Mouse (Mus musculus) heart, postnatal 14 days (tissue): ENCODE results near the gene Aldh3b3. TPM values are rescaled to one million over a fixed set of nuclear protein-coding genes. Genes with fewer than 3 reads are reported as not detected.
A peak's percentile ranks its signal among the peaks of the same experiment; 100 is the strongest.

ENCODE experiments used
- DNase-seq, 2 experiments: peaks; one replicate each; pipeline ENCODE4 v3.0.0; 2021 to 2022
- intact Hi-C: fragments of 180-260 bp; cut with DNase I; formaldehyde crosslinking; loops from one replicate; pipeline ENCODE4 v1.15.1; 2025
- total RNA-seq, 2 experiments: library from RNA; stranded (reverse); gene quantifications; 2 replicates each; pipeline ENCODE4 v1.2.3; 2021

Gene Aldh3b3
- total RNA-seq, 2 experiments from 2014 or later = 0.12 to 0.31 TPM

- intact Hi-C loops = no loop called here
These were observed 38.8 kb downstream of the Aldh3b3 start for GRCm38 (mm10) chr19:3997231-3997630.

GRCm38 (mm10) chr19:3998335-3998734 lies 39.9 kb downstream of the Aldh3b3 start:
- no peak for DNase-seq
- intact Hi-C loops = no loop called here

More at GRCm38 (mm10) chr19:3997231-3997630, 38.8 kb downstream of the Aldh3b3 start:
- no peak for DNase-seq

GRCm38 (mm10) chr19:3999121-3999730 lies 40.8 kb downstream of the Aldh3b3 start:
- no peak for DNase-seq
- intact Hi-C loops = no loop called here

- DNase-seq = peak; percentile 92 to 95
- intact Hi-C loops = no loop called here
These were observed 41.9 kb downstream of the Aldh3b3 start, which contains the start of the genes Nudt8 and Gm49405 for GRCm38 (mm10) chr19:4000119-4000900. TSS of gene Nudt8 (plus strand) at chr19:4000580. TSS of gene Gm49405 (plus strand) at chr19:4000626.

- intact Hi-C loops = no loop called here
- DNase-seq = no peak
These were observed 42.6 kb downstream of the Aldh3b3 start for GRCm38 (mm10) chr19:4000949-4001525.

- intact Hi-C loops = no loop called here
- DNase-seq = no peak
These were observed 43.3 kb downstream of the Aldh3b3 start for GRCm38 (mm10) chr19:4001752-4002151.

- intact Hi-C loops = no loop called here
- DNase-seq = no peak
These were observed 44.7 kb downstream of the Aldh3b3 start, which contains the start of gene Doc2g for GRCm38 (mm10) chr19:4003112-4003511. TSS of gene Doc2g (plus strand) at chr19:4003313.

GRCm38 (mm10) chr19:4003641-4004040 lies 45.2 kb downstream of the Aldh3b3 start:
- intact Hi-C loops = no loop called here
- DNase-seq = no peak

- intact Hi-C loops = no loop called here
These were observed 45.9 kb downstream of the Aldh3b3 start for GRCm38 (mm10) chr19:4004331-4004730.

GRCm38 (mm10) chr19:4005091-4005490 lies 46.6 kb downstream of the Aldh3b3 start:
- no peak for DNase-seq
- intact Hi-C loops = no loop called here

More at GRCm38 (mm10) chr19:4004331-4004730, 45.9 kb downstream of the Aldh3b3 start:
- no peak for DNase-seq

- DNase-seq = no peak
- intact Hi-C loops = no loop called here
These were observed 47.5 kb downstream of the Aldh3b3 start for GRCm38 (mm10) chr19:4005971-4006370.

GRCm38 (mm10) chr19:4011086-4011485 lies 52.6 kb downstream of the Aldh3b3 start:
- DNase-seq = no peak
- intact Hi-C loops = no loop called here

- intact Hi-C loops = loop anchor here (2.0 kb wide), 1 partner anchor 66 kb away; no protein-coding TSS in a partner anchor
- peak; percentile 92 to 96 for DNase-seq
These were observed 54.1 kb downstream of the Aldh3b3 start, which contains the start of gene Ndufv1 for GRCm38 (mm10) chr19:4012432-4013022. TSS of gene Ndufv1 (minus strand) at chr19:4012806.

GRCm38 (mm10) chr19:4013066-4013465 lies 54.6 kb downstream of the Aldh3b3 start:
- intact Hi-C loops = loop anchor here (2.0 kb wide), 1 partner anchor 66 kb away; no protein-coding TSS in a partner anchor
- no peak for DNase-seq

GRCm38 (mm10) chr19:4014802-4015201 lies 56.4 kb downstream of the Aldh3b3 start:
- no peak for DNase-seq
- intact Hi-C loops = no loop called here

GRCm38 (mm10) chr19:4015635-4016034 lies 57.2 kb downstream of the Aldh3b3 start:
- no peak for DNase-seq
- intact Hi-C loops = no loop called here

GRCm38 (mm10) chr19:4017921-4018587 lies 59.6 kb downstream of the Aldh3b3 start:
- no peak for DNase-seq
- intact Hi-C loops = no loop called here

- DNase-seq = peak; percentile 82 to 89
- intact Hi-C loops = loop anchor here (1.0 kb wide), 2 partner anchors 29 to 209 kb away; no protein-coding TSS in a partner anchor
These were observed 60.5 kb downstream of the Aldh3b3 start for GRCm38 (mm10) chr19:4018743-4019583.
